Mouse (Mus musculus) adrenal gland, postnatal 14 days (tissue): ENCODE results near the gene Ctbp2. TPM values are rescaled to one million over a fixed set of nuclear protein-coding genes. Genes with fewer than 3 reads are reported as not detected.

Experiments used
- total RNA-seq: library from RNA; stranded (reverse); gene quantifications from 2 replicates; pipeline ENCODE4 v1.2.3, GENCODE M21; 2021

Ctbp2 gene
- total RNA-seq, 1 experiment from 2014 or later = 63.2 TPM

Other genes starting within 250 kb of the Ctbp2 start
- 30.4 and 33.9 TPM in 2 replicates for gene Zranb1, start 193.2 kb downstream of the Ctbp2 start, total RNA-seq
- 192 and 227 TPM in 2 replicates for gene Fgfr2, start 1.0 kb downstream of the Ctbp2 start, total RNA-seq